Mouse (Mus musculus) adrenal gland, adult 10 weeks (tissue): ENCODE results near the gene Spp1. TPM values are rescaled to one million over a fixed set of nuclear protein-coding genes. Genes with fewer than 3 reads are reported as not detected.

ENCODE experiments used
- polyA plus RNA-seq: library from polyadenylated mRNA; stranded (reverse); fragments of 350-450 nt; fragmentation: Illumina TruSeq; extraction: RNeasy Lipid Tissue Mini Kit (QIAGEN cat#74804); gene quantifications from one replicate; pipeline ENCODE4 v1.2.3, GENCODE M21; 2014; ENCODE audit warnings: low read depth, low replicate concordance

Gene Spp1
- 81.9 TPM for polyA plus RNA-seq

DNA sequence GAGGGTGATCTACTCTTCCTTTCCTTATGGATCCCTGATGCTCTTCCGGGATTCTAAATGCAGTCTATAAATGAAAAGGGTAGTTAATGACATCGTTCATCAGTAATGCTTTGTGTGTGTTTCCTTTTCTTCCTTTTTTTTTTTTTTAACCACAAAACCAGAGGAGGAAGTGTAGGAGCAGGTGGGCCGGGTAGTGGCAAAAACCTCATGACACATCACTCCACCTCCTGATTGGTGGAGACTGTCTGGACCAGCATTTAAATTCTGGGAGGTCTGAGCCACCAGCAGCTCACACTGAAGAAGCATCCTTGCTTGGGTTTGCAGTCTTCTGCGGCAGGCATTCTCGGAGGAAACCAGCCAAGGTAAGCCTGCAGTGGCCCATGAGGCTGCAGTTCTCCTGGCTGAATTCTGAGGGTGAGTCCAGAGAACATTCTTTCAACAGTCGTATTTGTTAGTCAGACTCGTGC, at the start of gene Spp1:
Spp1 (plus strand) TSS at position 284 of the 467 bp plus-strand sequence.

DNA sequence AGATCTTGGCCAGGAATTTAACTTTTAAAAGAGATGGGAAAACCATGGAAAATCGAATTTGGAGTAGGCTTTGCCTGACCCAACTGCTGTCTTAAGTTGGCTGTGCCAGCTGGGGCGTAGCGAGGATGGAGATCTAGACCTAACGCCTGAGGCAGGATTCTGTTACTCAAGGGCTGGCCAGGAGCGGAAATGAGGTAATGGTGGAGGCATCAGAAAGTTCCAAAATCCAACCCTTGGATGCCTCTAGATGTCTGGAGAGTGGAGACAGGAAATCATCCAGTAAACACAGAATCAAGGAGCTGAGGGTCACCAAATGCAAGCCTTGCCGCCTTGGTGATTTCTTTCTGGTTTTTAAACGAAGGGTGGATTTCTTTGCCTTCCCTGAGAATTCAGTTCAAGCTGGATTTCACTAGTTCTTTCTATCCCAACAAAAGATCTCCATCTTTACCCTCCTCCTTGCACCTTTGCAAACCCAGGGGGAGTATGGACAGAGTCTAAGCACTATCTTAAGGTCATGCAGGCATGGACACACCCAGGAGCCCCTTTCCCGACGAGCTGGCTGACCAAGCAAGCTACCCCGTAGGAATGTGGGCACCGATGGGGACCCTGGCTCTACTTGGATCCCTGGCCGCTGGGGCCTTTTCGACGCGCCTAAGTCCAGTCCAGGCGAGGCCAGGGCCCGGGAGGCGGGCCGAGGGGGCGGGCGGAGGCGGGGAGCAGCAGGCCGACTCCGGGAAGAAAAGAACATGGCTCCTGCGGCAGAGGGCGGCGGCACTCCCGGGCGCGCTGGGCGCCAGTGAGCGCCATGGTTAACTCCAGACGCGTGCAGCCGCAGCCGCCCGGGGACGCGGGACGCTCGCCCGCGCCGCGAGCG, 24.2 kb downstream of the Spp1 start, which contains the start of gene Pkd2:
Pkd2 (plus strand) TSS at position 619 of the 874 bp plus-strand sequence.

Other genes with a start within 250 kb of the Spp1 start
- gene Dmp1, start 232.5 kb upstream of the Spp1 start, polyA plus RNA-seq, result not detected
- 5.8 TPM for gene Ibsp, start 135.9 kb upstream of the Spp1 start, polyA plus RNA-seq
- gene Mepe, start 109.8 kb upstream of the Spp1 start, polyA plus RNA-seq, result not detected
- gene Pkd2, start 24.3 kb downstream of the Spp1 start, polyA plus RNA-seq, result 65.6 TPM
- 24.1 TPM for gene BC005561, start 73.2 kb downstream of the Spp1 start, polyA plus RNA-seq